Mouse (Mus musculus): ENCODE measurements around the gene Atf6. TPM values are rescaled to one million over a fixed set of nuclear protein-coding genes. Genes with fewer than 3 reads are reported as not detected.

Gene Atf6
- total and polyA plus RNA-seq, 2 experiments: 14.3 to 30.1 TPM

DNA sequence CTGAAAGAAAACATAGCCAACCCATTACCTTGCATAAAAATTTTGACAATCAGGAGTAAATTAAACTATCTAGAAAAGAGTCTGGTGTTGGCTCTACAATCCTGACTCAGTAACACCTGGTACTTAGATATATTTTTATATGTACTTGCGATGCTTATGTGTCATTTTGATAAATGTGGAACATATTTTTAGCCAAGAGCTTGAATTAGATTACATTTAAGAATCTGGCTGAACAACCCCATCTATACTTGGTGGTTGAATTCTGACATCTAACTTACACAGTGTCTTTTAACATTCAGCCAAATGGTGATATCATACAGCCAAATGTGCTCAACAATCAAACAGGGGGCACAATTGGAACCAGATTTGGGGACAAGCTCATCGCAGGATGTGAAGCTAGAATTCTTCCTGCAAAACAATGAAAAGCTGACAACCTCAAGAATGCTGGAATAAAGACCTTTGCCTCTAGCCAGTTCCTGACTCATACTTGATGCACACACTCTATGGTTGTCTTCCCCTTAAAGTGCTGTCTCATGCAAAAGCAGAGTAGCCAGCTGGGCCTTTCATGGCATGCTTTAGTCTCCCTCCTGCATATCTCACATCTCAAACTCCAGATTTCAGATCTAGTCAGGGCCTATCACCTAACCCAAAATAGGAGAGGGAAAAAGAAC is 59.8 kb downstream of the Atf6 start:
- no peaks in the 10 kb centered on the region; the same call in 1 of the 2 replicates for H3K79me2 ChIP-seq (ENCODE audit: control insufficient read depth, insufficient read depth, low read length)
- WGBS: 87% methylated on average over 2 of the region's 2 CpGs
- no peak overlapping the region for H3K27ac ChIP-seq (replicated peaks; ENCODE audit: insufficient read depth, low read depth, low read length)

DNA sequence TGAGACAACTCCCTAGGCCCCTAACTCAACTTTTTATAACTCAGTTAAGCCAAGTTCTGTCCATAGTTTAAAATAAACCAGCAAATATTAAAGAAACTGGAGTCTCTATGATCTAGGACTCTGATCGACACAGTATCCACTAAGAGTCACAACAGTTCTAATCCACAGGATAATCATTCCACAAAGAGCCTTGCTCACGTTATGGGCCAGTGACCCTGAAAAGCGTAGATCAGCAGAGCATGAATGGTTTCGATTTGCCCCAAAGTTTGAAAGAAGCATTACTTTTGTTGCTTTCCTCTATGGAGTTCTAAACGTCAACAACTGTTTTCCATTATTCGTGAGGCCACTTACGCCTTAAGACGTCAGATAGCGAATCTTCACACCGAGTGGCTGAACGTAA is 62.9 kb downstream of the Atf6 start:
- 96% methylated on average over 11 of the region's 11 CpGs for WGBS
- no peaks in the 10 kb centered on the region; the same call in 1 of the 2 replicates for H3K79me2 ChIP-seq (ENCODE audit: control insufficient read depth, insufficient read depth, low read length)
- no peak for DNase-seq (ENCODE audit: extremely low read depth, low read depth, low spot score)

More for the DNA sequence above, 59.8 kb downstream of the Atf6 start:
- TF ChIP-seq POLR2A (IDR thresholded peaks at IDR 0.05; ENCODE audit: extremely low read depth, insufficient read depth, low read length) (no peak), CTCF (IDR thresholded peaks at IDR 0.05; ENCODE audit: low read depth, low read length) (no peak)
- H3K36me3 ChIP-seq (ENCODE audit: control insufficient read depth, insufficient read depth, low read length): peaks cover 31% of the 10 kb centered on the region
- H3K4me3 ChIP-seq (ENCODE audit: insufficient read depth, low read depth, low read length): no peak overlapping the region
- no peak overlapping the region for H3K9ac ChIP-seq (ENCODE audit: low read depth, low read length)
- no peaks in the 10 kb centered on the region for H3K27me3 ChIP-seq (ENCODE audit: control insufficient read depth, insufficient read depth, low read length)
- H3K4me1 ChIP-seq (ENCODE audit: control insufficient read depth, insufficient read depth, low read length): no peaks in the 10 kb centered on the region
- DNase-seq (ENCODE audit: extremely low read depth, low read depth, low spot score): no peak

DNA sequence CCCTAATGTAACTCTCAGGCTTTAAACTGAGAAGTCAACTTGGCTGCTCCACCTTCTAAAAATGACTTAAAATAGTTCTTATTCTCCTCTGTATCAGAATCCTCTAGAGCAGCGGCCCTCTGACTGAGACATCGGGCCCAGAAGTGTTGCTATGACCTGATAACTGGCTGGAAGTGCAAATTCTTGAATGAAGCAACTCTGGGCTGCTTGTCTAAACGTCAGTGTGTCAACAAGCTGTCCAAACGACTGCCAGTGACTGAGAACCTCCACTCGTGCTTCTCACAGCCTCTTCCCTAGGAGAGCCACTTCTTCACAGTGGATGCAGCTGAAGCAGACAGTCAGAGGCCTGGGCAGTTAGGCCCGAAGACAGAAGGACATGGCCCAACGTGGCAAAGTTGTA is 64.9 kb downstream of the Atf6 start:
- Histone ChIP-seq H3K36me3 (ENCODE audit: control insufficient read depth, insufficient read depth, low read length) (peaks cover 21% of the 10 kb centered on the region), H3K79me2 (ENCODE audit: control insufficient read depth, insufficient read depth, low read length) (no peaks in the 10 kb centered on the region; the same call in 1 of the 2 replicates), H3K9ac (ENCODE audit: low read depth, low read length) (no peak overlapping the region), H3K27ac (replicated peaks; ENCODE audit: insufficient read depth, low read depth, low read length) (no peak overlapping the region), H3K27me3 (ENCODE audit: control insufficient read depth, insufficient read depth, low read length) (no peaks in the 10 kb centered on the region), H3K4me1 (ENCODE audit: control insufficient read depth, insufficient read depth, low read length) (no peaks in the 10 kb centered on the region), H3K4me3 (ENCODE audit: insufficient read depth, low read depth, low read length) (no peak overlapping the region)
- peak; percentile 62 for DNase-seq (ENCODE audit: extremely low read depth, low read depth, low spot score)
- 30% methylated on average over 7 of the region's 7 CpGs for WGBS
- TF ChIP-seq CTCF (IDR thresholded peaks at IDR 0.05; ENCODE audit: low read depth, low read length) (no peak), POLR2A (IDR thresholded peaks at IDR 0.05; ENCODE audit: extremely low read depth, insufficient read depth, low read length) (no peak)

More for the DNA sequence above, 62.9 kb downstream of the Atf6 start:
- no peaks in the 10 kb centered on the region for H3K4me1 ChIP-seq (ENCODE audit: control insufficient read depth, insufficient read depth, low read length)
- no peak overlapping the region for H3K27ac ChIP-seq (replicated peaks; ENCODE audit: insufficient read depth, low read depth, low read length)
- H3K4me3 ChIP-seq (ENCODE audit: insufficient read depth, low read depth, low read length): no peak overlapping the region
- TF ChIP-seq CTCF (IDR thresholded peaks at IDR 0.05; ENCODE audit: low read depth, low read length) (no peak), POLR2A (IDR thresholded peaks at IDR 0.05; ENCODE audit: extremely low read depth, insufficient read depth, low read length) (no peak)
- no peaks in the 10 kb centered on the region for H3K27me3 ChIP-seq (ENCODE audit: control insufficient read depth, insufficient read depth, low read length)
- no peak overlapping the region for H3K9ac ChIP-seq (ENCODE audit: low read depth, low read length)
- H3K36me3 ChIP-seq (ENCODE audit: control insufficient read depth, insufficient read depth, low read length): peaks cover 17% of the 10 kb centered on the region

DNA sequence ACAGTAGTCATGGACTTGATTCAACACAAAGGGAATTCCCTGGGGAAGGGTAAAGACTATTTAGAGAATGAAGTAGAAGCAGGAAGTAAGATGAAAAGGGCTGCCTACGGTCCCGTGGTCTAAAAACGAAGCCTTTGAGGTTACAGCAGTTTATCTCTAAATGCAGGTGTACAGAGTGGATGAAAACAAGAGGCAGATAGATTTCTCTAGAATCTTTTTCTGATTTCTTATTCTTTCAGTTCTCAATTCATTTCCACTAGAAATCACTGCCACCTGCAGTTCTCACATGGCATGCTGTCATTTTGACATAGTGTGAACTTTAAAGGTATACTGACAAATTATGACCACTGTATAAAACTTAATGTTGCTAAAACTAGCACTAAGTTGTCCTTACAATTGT is 66.9 kb downstream of the Atf6 start:
- no peaks in the 10 kb centered on the region; the same call in 1 of the 2 replicates for H3K79me2 ChIP-seq (ENCODE audit: control insufficient read depth, insufficient read depth, low read length)
- peaks cover 13% of the 10 kb centered on the region for H3K36me3 ChIP-seq (ENCODE audit: control insufficient read depth, insufficient read depth, low read length)
- DNase-seq (ENCODE audit: extremely low read depth, low read depth, low spot score): no peak
- TF ChIP-seq POLR2A (IDR thresholded peaks at IDR 0.05; ENCODE audit: extremely low read depth, insufficient read depth, low read length): no peak
- TF ChIP-seq CTCF (IDR thresholded peaks at IDR 0.05; ENCODE audit: low read depth, low read length): no peak
- no peak overlapping the region for H3K4me3 ChIP-seq (ENCODE audit: insufficient read depth, low read depth, low read length)
- H3K27ac ChIP-seq (replicated peaks; ENCODE audit: insufficient read depth, low read depth, low read length): no peak overlapping the region
- H3K27me3 ChIP-seq (ENCODE audit: control insufficient read depth, insufficient read depth, low read length): no peaks in the 10 kb centered on the region
- peaks cover 2% of the 10 kb centered on the region; the same call in 1 of the 2 replicates for H3K4me1 ChIP-seq (ENCODE audit: control insufficient read depth, insufficient read depth, low read length)
- H3K9ac ChIP-seq (ENCODE audit: low read depth, low read length): no peak overlapping the region
- 84% methylated on average over 3 of the region's 3 CpGs for WGBS

DNA sequence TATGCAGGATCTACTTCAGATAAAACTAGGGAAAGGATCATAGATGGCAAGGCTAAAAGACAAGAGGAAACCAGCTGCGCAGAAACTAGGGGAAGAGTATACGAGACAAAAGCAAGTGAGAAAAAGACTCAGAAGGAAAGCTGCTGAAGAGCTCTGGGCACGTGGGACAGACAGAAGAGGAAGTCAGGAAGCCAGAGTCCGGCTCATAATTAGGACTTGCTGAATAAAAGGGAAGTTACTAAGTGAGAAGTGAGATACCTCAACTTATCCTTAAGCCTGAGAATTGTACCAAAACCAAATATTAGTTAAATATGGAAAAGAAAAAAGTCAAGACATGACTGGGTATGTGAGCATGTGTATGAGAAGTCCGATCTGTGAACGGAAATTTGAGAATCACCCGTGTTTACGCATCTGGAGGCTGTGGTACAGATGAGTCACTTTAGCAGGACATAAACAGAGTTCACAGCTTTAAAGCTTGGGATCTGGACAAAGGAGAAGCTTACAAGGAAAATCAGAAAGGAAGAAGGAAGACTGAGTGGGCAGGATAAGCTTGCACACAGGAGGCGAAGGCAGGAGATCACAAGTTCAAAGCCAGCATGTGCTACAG is 71.7 kb downstream of the Atf6 start:
- H3K36me3 ChIP-seq (ENCODE audit: control insufficient read depth, insufficient read depth, low read length): peaks cover 29% of the 10 kb centered on the region
- WGBS: 76% methylated on average over 9 of the region's 9 CpGs
- peak; percentile 33 for DNase-seq (ENCODE audit: extremely low read depth, low read depth, low spot score)
- H3K4me3 ChIP-seq (ENCODE audit: insufficient read depth, low read depth, low read length): no peak overlapping the region
- H3K79me2 ChIP-seq (ENCODE audit: control insufficient read depth, insufficient read depth, low read length): no peaks in the 10 kb centered on the region
- H3K27ac ChIP-seq (replicated peaks; ENCODE audit: insufficient read depth, low read depth, low read length): no peak overlapping the region
- H3K27me3 ChIP-seq (ENCODE audit: control insufficient read depth, insufficient read depth, low read length): no peaks in the 10 kb centered on the region
- H3K9ac ChIP-seq (ENCODE audit: low read depth, low read length): no peak overlapping the region
- TF ChIP-seq CTCF (IDR thresholded peaks at IDR 0.05; ENCODE audit: low read depth, low read length): no peak
- no peak for TF ChIP-seq POLR2A (IDR thresholded peaks at IDR 0.05; ENCODE audit: extremely low read depth, insufficient read depth, low read length)
- peaks cover 2% of the 10 kb centered on the region; the same call in 1 of the 2 replicates for H3K4me1 ChIP-seq (ENCODE audit: control insufficient read depth, insufficient read depth, low read length)

DNA sequence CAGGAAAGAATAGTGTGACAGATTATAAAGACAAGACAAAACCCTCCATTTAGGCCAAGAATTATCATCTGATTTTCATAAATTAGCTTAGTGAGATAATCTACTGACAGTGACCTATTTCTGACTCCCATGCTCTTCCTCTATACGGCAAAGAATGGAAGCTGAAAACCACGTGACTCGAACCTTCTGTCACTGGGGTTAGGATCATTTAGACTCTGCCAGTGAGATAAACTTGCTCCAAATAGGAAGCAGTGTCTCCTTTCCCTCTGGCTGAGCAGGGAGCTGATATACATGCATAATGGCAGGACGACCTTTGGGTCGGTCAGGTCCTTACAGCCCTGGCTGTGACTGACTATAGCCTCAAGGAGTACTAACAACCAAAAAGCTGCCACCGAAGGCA is 76.0 kb downstream of the Atf6 start:
- peaks cover 51% of the 10 kb centered on the region for H3K36me3 ChIP-seq (ENCODE audit: control insufficient read depth, insufficient read depth, low read length)
- peak; percentile 16 for DNase-seq (ENCODE audit: extremely low read depth, low read depth, low spot score)
- H3K4me1 ChIP-seq (ENCODE audit: control insufficient read depth, insufficient read depth, low read length): no peaks in the 10 kb centered on the region; the same call in 1 of the 2 replicates
- no peaks in the 10 kb centered on the region for H3K79me2 ChIP-seq (ENCODE audit: control insufficient read depth, insufficient read depth, low read length)
- H3K4me3 ChIP-seq (ENCODE audit: insufficient read depth, low read depth, low read length): no peak overlapping the region
- 81% methylated on average over 6 of the region's 6 CpGs for WGBS
- no peaks in the 10 kb centered on the region for H3K27me3 ChIP-seq (ENCODE audit: control insufficient read depth, insufficient read depth, low read length)
- no peak for TF ChIP-seq CTCF (IDR thresholded peaks at IDR 0.05; ENCODE audit: low read depth, low read length)
- no peak for TF ChIP-seq POLR2A (IDR thresholded peaks at IDR 0.05; ENCODE audit: extremely low read depth, insufficient read depth, low read length)
- no peak overlapping the region for H3K9ac ChIP-seq (ENCODE audit: low read depth, low read length)
- no peak overlapping the region for H3K27ac ChIP-seq (replicated peaks; ENCODE audit: insufficient read depth, low read depth, low read length)

Measured in liver, adult 2 months (tissue).